Mouse (Mus musculus): ENCODE data around the gene Surf1. TPM values are rescaled to one million over a fixed set of nuclear protein-coding genes. Genes with fewer than 3 reads are reported as not detected.

Gene Surf1
- polyA plus RNA-seq, 1 experiment = 153 TPM

DNA sequence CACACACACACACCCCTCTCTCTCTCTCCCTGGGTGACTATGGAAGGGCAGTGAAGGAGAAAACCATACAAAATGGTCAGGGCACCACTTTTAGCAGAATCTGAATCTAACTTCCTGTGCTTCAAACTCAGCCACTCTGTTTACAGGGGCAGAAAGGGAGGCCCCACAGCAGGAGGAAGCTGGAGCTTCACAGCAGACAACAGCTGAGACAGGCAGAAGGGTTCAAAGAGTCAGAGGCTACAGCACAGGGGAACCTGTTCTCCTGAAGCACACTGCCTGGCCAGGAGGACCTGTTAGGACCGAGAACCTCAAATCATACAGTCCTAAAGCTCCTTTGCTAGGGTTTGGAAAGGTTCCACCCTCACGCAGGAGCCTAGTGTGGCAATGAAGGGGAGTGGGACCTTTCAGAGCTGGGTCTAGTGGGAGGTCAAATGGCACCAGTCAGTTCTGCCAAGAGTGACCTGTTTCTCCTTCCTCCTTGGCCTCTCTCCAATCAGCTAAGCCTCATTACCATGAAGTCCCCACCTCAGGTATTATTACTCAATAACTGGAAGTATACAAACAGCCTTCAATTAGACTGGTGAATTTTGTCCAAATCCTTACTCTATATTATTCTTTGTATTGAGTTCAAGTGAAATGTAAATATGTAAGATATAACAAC, 38.5 kb upstream of the Surf1 start:
- WGBS = 88% methylated on average over 2 of the region's 2 CpGs
- Histone ChIP-seq H3K27me3 (ENCODE audit: control insufficient read depth, insufficient read depth, low read length) (no peaks in the 10 kb centered on the region), H3K4me1 (ENCODE audit: control insufficient read depth, insufficient read depth, low read length) (peaks cover 18% of the 10 kb centered on the region), H3K4me3 (replicated peaks; ENCODE audit: insufficient read depth, low read depth, low read length) (no peak overlapping the region), H3K27ac (ENCODE audit: insufficient read depth, low read length) (no peak overlapping the region)
- no peak for TF ChIP-seq POLR2A (IDR thresholded peaks at IDR 0.05; ENCODE audit: borderline replicate concordance, insufficient read depth, low read length)
- no peak for TF ChIP-seq CTCF (IDR thresholded peaks at IDR 0.05; ENCODE audit: borderline replicate concordance, insufficient read depth, low read depth, low read length)
- no peak for DNase-seq

DNA sequence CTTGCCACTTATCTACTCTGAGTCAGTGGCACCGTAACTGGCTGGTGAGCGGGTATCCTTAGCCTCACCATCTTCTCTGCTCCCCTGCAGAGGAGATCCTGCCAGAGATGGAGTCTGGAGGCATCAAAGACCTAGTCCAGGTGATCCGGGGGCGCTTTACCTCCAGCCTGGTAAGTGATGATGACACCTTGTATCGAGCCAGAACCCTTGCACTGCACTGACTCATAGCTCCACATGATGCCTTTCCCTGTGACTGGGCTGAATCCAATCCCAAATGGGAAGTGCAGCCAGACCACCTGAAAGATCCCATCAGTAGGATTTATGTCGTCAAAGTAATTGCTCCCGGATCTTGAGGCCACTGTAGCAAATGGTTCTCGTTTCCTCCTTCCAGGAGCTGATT, 36.5 kb upstream of the Surf1 start:
- Histone ChIP-seq H3K4me3 (replicated peaks; ENCODE audit: insufficient read depth, low read depth, low read length) (no peak overlapping the region), H3K27ac (ENCODE audit: insufficient read depth, low read length) (no peak overlapping the region), H3K4me1 (ENCODE audit: control insufficient read depth, insufficient read depth, low read length) (peaks cover 18% of the 10 kb centered on the region), H3K27me3 (ENCODE audit: control insufficient read depth, insufficient read depth, low read length) (no peaks in the 10 kb centered on the region)
- TF ChIP-seq CTCF (IDR thresholded peaks at IDR 0.05; ENCODE audit: borderline replicate concordance, insufficient read depth, low read depth, low read length) = no peak
- no peak for TF ChIP-seq POLR2A (IDR thresholded peaks at IDR 0.05; ENCODE audit: borderline replicate concordance, insufficient read depth, low read length)
- 50% methylated on average over 8 of the region's 8 CpGs for WGBS
- peak; percentile 22 to 52 for DNase-seq

DNA sequence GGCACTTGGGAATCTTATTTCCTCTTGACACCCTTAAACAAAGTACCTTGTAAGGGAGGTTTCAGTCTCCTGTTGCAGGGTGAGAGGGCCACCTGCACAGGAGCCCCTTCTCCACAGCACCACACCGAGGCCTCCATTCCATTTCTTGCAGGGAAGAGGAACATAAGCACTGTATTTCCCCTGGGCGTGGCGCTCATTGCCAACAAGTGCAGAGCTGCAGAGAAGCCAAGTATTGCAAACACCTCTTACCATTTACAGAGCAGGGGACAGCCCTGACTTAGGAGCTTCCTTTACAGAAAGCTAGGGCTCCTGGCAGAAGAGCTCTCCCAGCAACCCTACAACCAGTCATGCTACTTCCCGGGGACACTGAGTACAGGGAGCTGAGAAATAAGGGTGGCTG, 35.9 kb upstream of the Surf1 start:
- no peak for TF ChIP-seq POLR2A (IDR thresholded peaks at IDR 0.05; ENCODE audit: borderline replicate concordance, insufficient read depth, low read length)
- TF ChIP-seq CTCF (IDR thresholded peaks at IDR 0.05; ENCODE audit: borderline replicate concordance, insufficient read depth, low read depth, low read length) = no peak
- H3K4me3 ChIP-seq (replicated peaks; ENCODE audit: insufficient read depth, low read depth, low read length) = no peak overlapping the region
- peaks cover 18% of the 10 kb centered on the region for H3K4me1 ChIP-seq (ENCODE audit: control insufficient read depth, insufficient read depth, low read length)
- no peaks in the 10 kb centered on the region for H3K27me3 ChIP-seq (ENCODE audit: control insufficient read depth, insufficient read depth, low read length)
- WGBS = 92% methylated on average over 4 of the region's 4 CpGs
- no peak overlapping the region for H3K27ac ChIP-seq (ENCODE audit: insufficient read depth, low read length)
- no peak for DNase-seq

DNA sequence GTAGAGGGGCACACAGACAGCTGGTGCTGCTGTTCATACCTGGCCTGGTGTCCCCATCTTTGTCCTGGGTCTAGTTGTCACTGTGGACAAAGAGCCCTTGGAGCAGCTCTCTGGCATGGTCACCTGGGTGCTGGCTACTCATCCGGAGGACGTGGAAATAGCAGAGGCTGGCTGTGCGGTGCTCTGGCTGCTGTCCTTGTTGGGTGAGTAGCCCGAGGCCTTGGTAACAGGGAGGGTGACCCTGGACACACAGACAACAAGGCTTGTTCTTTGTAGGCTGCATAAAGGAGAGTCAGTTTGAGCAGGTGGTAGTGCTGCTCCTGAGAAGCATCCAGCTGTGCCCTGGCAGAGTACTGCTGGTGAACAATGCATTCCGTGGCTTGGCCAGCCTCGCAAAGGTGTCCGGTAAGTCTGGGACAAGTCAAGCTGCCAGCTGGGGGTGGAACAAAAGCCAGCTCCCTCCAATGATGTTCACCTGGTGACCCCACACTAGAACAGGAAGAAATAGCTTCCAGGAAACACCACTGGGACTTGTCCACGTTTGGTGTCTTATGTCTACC, 35.1 kb upstream of the Surf1 start:
- no peak for TF ChIP-seq POLR2A (IDR thresholded peaks at IDR 0.05; ENCODE audit: borderline replicate concordance, insufficient read depth, low read length)
- TF ChIP-seq CTCF (IDR thresholded peaks at IDR 0.05; ENCODE audit: borderline replicate concordance, insufficient read depth, low read depth, low read length) = no peak
- 25% methylated on average over 8 of the region's 8 CpGs for WGBS
- H3K27ac ChIP-seq (ENCODE audit: insufficient read depth, low read length) = no peak overlapping the region

DNA sequence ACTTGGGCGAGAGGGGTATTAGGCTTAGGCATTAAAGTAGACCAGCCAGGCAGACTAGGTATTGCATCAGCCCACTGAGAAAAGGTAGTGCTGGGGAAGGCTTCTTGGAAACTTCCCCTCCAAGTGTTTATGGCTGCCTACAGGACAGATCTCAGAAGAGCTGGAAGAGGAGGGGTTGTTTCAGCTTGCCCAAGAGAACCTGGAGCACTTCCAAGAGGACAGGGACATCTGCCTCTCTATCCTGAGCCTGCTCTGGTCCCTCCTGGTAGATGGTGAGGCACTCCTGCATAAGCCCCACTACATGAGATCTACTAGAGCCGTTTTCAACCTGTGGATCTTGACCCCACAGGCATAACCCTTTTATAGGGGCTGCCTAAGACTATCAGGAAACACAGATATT, 34.1 kb upstream of the Surf1 start:
- no peak for TF ChIP-seq POLR2A (IDR thresholded peaks at IDR 0.05; ENCODE audit: borderline replicate concordance, insufficient read depth, low read length)
- no peak for TF ChIP-seq CTCF (IDR thresholded peaks at IDR 0.05; ENCODE audit: borderline replicate concordance, insufficient read depth, low read depth, low read length)
- 55% methylated on average over 2 of the region's 2 CpGs for WGBS
- peaks cover 18% of the 10 kb centered on the region for H3K4me1 ChIP-seq (ENCODE audit: control insufficient read depth, insufficient read depth, low read length)
- no peaks in the 10 kb centered on the region for H3K27me3 ChIP-seq (ENCODE audit: control insufficient read depth, insufficient read depth, low read length)
- no peak overlapping the region for H3K4me3 ChIP-seq (replicated peaks; ENCODE audit: insufficient read depth, low read depth, low read length)
- peak in 1 of 2 experiments; percentile 57 for DNase-seq
- H3K27ac ChIP-seq (ENCODE audit: insufficient read depth, low read length) = no peak overlapping the region

More for the DNA sequence above, 35.1 kb upstream of the Surf1 start:
- Histone ChIP-seq H3K4me1 (ENCODE audit: control insufficient read depth, insufficient read depth, low read length) (peaks cover 18% of the 10 kb centered on the region), H3K4me3 (replicated peaks; ENCODE audit: insufficient read depth, low read depth, low read length) (no peak overlapping the region), H3K27me3 (ENCODE audit: control insufficient read depth, insufficient read depth, low read length) (no peaks in the 10 kb centered on the region)
- peak; percentile 44 to 55 for DNase-seq

DNA sequence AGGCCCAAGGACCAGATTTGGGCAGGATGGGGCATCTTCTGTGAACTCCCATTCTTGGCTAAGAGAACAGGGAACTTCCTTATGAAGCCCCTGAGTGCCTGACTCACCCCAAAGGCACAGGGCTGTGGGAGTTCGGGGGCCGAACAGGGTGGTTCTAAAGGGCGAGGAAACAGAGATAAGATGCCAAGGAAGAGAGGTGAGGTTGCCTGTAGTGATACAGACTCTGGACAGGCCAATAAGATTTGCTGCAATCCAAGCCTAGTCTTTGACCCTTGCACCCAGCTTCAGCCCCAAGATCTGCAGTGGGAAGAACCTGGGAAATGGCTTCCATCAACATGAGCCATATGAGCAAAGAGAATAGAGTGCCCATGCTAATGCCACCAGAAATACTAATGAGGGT, 26.9 kb upstream of the Surf1 start:
- Histone ChIP-seq H3K27me3 (ENCODE audit: control insufficient read depth, insufficient read depth, low read length) (no peaks in the 10 kb centered on the region), H3K4me3 (replicated peaks; ENCODE audit: insufficient read depth, low read depth, low read length) (no peak overlapping the region), H3K27ac (ENCODE audit: insufficient read depth, low read length) (no peak overlapping the region), H3K4me1 (ENCODE audit: control insufficient read depth, insufficient read depth, low read length) (no peaks in the 10 kb centered on the region)
- no peak for DNase-seq
- TF ChIP-seq POLR2A (IDR thresholded peaks at IDR 0.05; ENCODE audit: borderline replicate concordance, insufficient read depth, low read length) (no peak), CTCF (IDR thresholded peaks at IDR 0.05; ENCODE audit: borderline replicate concordance, insufficient read depth, low read depth, low read length) (no peak)
- 75% methylated on average over 3 of the region's 3 CpGs for WGBS

DNA sequence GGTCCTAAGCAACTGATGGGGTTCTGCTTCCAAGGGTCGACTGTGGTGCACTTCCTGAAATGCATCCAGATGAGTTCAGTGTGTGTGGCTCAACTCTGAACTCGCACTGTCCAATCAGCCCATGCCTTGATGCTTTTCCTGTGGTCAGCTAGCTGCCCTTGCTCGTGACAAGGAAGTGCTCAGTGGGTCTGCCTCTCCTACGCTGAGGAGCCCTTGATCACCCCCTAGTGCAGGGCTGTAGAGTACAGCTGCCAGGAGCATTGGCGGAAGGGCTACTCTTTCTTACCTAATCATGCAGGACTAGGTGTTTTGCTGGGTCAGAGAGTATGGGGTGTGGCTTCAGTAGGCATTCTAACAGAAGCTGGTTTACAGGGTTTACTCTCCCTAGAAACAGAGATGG, 25.2 kb upstream of the Surf1 start:
- DNase-seq = no peak
- TF ChIP-seq CTCF (IDR thresholded peaks at IDR 0.05; ENCODE audit: borderline replicate concordance, insufficient read depth, low read depth, low read length) (no peak), POLR2A (IDR thresholded peaks at IDR 0.05; ENCODE audit: borderline replicate concordance, insufficient read depth, low read length) (no peak)
- 44% methylated on average over 5 of the region's 5 CpGs for WGBS
- no peaks in the 10 kb centered on the region for H3K4me1 ChIP-seq (ENCODE audit: control insufficient read depth, insufficient read depth, low read length)
- H3K27ac ChIP-seq (ENCODE audit: insufficient read depth, low read length) = no peak overlapping the region
- no peak overlapping the region for H3K4me3 ChIP-seq (replicated peaks; ENCODE audit: insufficient read depth, low read depth, low read length)
- H3K27me3 ChIP-seq (ENCODE audit: control insufficient read depth, insufficient read depth, low read length) = no peaks in the 10 kb centered on the region

DNA sequence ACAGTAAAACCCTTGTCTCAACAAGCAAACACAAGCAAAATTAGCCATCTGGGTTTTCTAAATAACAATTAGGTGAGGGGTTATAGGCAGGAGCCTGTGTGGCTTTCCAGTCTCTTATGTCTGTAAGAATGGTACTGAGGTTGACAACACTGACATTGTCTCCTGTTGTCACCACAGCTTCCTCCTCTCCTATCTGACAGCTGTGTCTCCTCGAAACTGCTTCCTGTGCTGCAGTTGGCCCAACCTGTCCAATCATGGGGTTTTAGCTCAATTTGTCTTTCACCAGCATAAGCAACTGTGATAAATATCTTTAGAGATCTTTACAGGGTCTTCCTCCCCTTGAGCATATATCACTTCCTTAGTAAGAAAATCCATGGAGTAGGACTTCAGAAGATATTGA, 20.1 kb upstream of the Surf1 start:
- TF ChIP-seq POLR2A (IDR thresholded peaks at IDR 0.05; ENCODE audit: borderline replicate concordance, insufficient read depth, low read length) (no peak), CTCF (IDR thresholded peaks at IDR 0.05; ENCODE audit: borderline replicate concordance, insufficient read depth, low read depth, low read length) (no peak)
- H3K27me3 ChIP-seq (ENCODE audit: control insufficient read depth, insufficient read depth, low read length) = no peaks in the 10 kb centered on the region
- no peak for DNase-seq
- H3K4me3 ChIP-seq (replicated peaks; ENCODE audit: insufficient read depth, low read depth, low read length) = no peak overlapping the region
- 68% methylated on average over 1 of the region's 1 CpGs for WGBS
- H3K4me1 ChIP-seq (ENCODE audit: control insufficient read depth, insufficient read depth, low read length) = peaks cover 4% of the 10 kb centered on the region; the same call in 1 of the 2 replicates
- no peak overlapping the region for H3K27ac ChIP-seq (ENCODE audit: insufficient read depth, low read length)
